Mouse (Mus musculus): ENCODE results near the gene Blvrb. TPM values are rescaled to one million over a fixed set of nuclear protein-coding genes. Genes with fewer than 3 reads are reported as not detected.

The Blvrb gene
- polyA plus RNA-seq, 1 experiment, result 46.5 TPM

DNA sequence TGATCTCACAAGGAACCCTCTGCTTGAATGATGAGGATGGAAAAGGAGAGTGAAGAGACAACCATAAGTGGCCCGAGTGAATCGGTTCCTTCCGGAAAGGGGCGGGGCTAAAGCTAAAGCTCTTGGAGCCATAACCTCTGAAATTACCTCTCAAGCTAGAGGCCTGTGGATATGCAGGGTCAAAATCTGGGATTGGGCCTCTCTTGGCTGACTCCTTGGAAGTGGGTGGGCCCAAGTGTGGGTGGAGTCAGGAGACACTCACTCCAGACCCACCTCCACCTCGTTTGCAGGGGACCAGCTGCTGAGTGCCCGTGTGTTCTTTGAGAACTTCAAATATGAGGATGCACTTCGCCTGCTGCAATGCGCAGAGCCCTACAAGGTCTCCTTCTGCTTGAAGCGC lies 67.2 kb downstream of the Blvrb start:
- no peak for DNase-seq (ENCODE audit: low spot score)

Other genes with a start within 250 kb of the Blvrb start
- 9.9 and 11.6 TPM in 2 replicates for gene Itpkc, start 219.3 kb upstream of the Blvrb start, polyA plus RNA-seq (2012; rRNA removed)
- gene Coq8b, start 215.0 kb upstream of the Blvrb start, polyA plus RNA-seq (2012; rRNA removed), result 20.4 and 20.7 TPM in 2 replicates
- 44.1 and 47.3 TPM in 2 replicates for gene Numbl, start 189.5 kb upstream of the Blvrb start, polyA plus RNA-seq (2012; rRNA removed)
- gene Ltbp4, start 110.3 kb upstream of the Blvrb start, polyA plus RNA-seq (2012; rRNA removed), result 176 and 335 TPM in 2 replicates
- 39.4 and 46.5 TPM in 2 replicates for gene Shkbp1, start 92.0 kb upstream of the Blvrb start, polyA plus RNA-seq (2012; rRNA removed)
- gene Gm20479, start 90.6 kb upstream of the Blvrb start, polyA plus RNA-seq (2012; rRNA removed), result 0.43 and 0.67 TPM in 2 replicates
- 0.53 and 0.74 TPM in 2 replicates for gene Sptbn4, start 292 bp upstream of the Blvrb start, polyA plus RNA-seq (2012; rRNA removed)
- gene Sertad3, start 25.8 kb downstream of the Blvrb start, polyA plus RNA-seq (2012; rRNA removed), result 22.0 and 29.1 TPM in 2 replicates
- 36.2 and 37.2 TPM in 2 replicates for gene Sertad1, start 38.9 kb downstream of the Blvrb start, polyA plus RNA-seq (2012; rRNA removed)
- gene Prx, start 51.3 kb downstream of the Blvrb start, polyA plus RNA-seq (2012; rRNA removed), result 4.6 and 4.9 TPM in 2 replicates
- gene Hipk4, start 75.3 kb downstream of the Blvrb start, polyA plus RNA-seq (2012; rRNA removed), result 1.4 and 1.7 TPM in 2 replicates
- gene Pld3, start 105.2 kb downstream of the Blvrb start, polyA plus RNA-seq (2012; rRNA removed), result 85.8 and 97.5 TPM in 2 replicates
- 16.7 and 17.1 TPM in 2 replicates for gene 2310022A10Rik, start 105.3 kb downstream of the Blvrb start, polyA plus RNA-seq (2012; rRNA removed)
- 78.4 and 96.7 TPM in 2 replicates for gene Akt2, start 143.6 kb downstream of the Blvrb start, polyA plus RNA-seq (2012; rRNA removed)
- 0.04 TPM in 1 of 2 replicates, not detected in the other for gene Ttc9b, start 205.9 kb downstream of the Blvrb start, polyA plus RNA-seq (2012; rRNA removed)
- gene Map3k10, start 226.6 kb downstream of the Blvrb start, polyA plus RNA-seq (2012; rRNA removed), result 14.7 and 18.1 TPM in 2 replicates
- 2.3 and 2.5 TPM in 2 replicates for gene Zfp607b, start 241.4 kb downstream of the Blvrb start, polyA plus RNA-seq (2012; rRNA removed)

Data from urinary bladder, adult 2 months (tissue).